Mouse (Mus musculus) limb, embryonic 14.5 days (tissue): ENCODE measurements at regions not wholly inside any gene's neighbourhood (a gene's known extent, or its start where the extent isn't known, plus 50 kb on each side); places are given as distances from the start of the nearest gene placed in this dataset. TPM values are rescaled to one million over a fixed set of nuclear protein-coding genes. Genes with fewer than 3 reads are reported as not detected.

Experiments
- ATAC-seq: fragments of 200-750 bp; cut with Nextera tagmentation; 2 replicates; pipeline ENCODE4 v1.8.0; 2017; ENCODE audit warnings: low read depth, moderate number of reproducible peaks, moderate TSS enrichment; ENCODE audit not compliant: low FRiP score
- DNase-seq: peaks from one replicate; pipeline ENCODE4 v3.0.0-alpha.2; 2015; ENCODE audit warnings: low spot score
- H3K27ac ChIP-seq: fragments of 300-500 bp; sonication (generic); replicated peaks from 2 replicates; pipeline ENCODE4 v1.5.1; 2014; ENCODE audit warnings: low read depth, mild to moderate bottlenecking, low read length, moderate library complexity, mixed read lengths
- H3K27me3 ChIP-seq: fragments of 300-500 bp; sonication (generic); 2 replicates; pipeline ENCODE4 v1.6.1; 2014; ENCODE audit warnings: low read length, mixed read lengths; ENCODE audit not compliant: control insufficient read depth, insufficient read depth
- H3K36me3 ChIP-seq: fragments of 300-500 bp; sonication (generic); 2 replicates; pipeline ENCODE4 v1.6.1; 2014; ENCODE audit warnings: mild to moderate bottlenecking, low read length, moderate library complexity, mixed read lengths; ENCODE audit not compliant: control insufficient read depth, insufficient read depth
- H3K4me1 ChIP-seq: fragments of 300-500 bp; sonication (generic); 2 replicates; pipeline ENCODE4 v1.6.1; 2014; ENCODE audit warnings: antibody characterized with exemption, low read length, mixed read lengths; ENCODE audit not compliant: control insufficient read depth, insufficient read depth
- H3K4me2 ChIP-seq: fragments of 300-500 bp; sonication (generic); replicated peaks from 2 replicates; pipeline ENCODE4 v1.6.1; 2014; ENCODE audit warnings: low read depth, mild to moderate bottlenecking, low read length, moderate library complexity; ENCODE audit not compliant: severe bottlenecking
- H3K4me3 ChIP-seq: fragments of 300-500 bp; sonication (generic); replicated peaks from 2 replicates; pipeline ENCODE4 v1.5.1; 2014; ENCODE audit warnings: low read length
- H3K9ac ChIP-seq: fragments of 300-500 bp; sonication (generic); 2 replicates; pipeline ENCODE4 v1.6.1; 2014; ENCODE audit warnings: mild to moderate bottlenecking, low read depth, low read length, moderate library complexity; ENCODE audit not compliant: severe bottlenecking
- H3K9me3 ChIP-seq: fragments of 300-500 bp; sonication (generic); 2 replicates; pipeline ENCODE4 v1.6.1; 2016; ENCODE audit warnings: low read length; ENCODE audit not compliant: control insufficient read depth
- POLR2A ChIP-seq: fragments of 200-500 bp; IDR thresholded peaks from 2 replicates; pipeline ENCODE4 v1.8.0; 2012; ENCODE audit warnings: inconsistent platforms, mild to moderate bottlenecking, moderate library complexity, borderline replicate concordance; ENCODE audit not compliant: insufficient read depth, insufficient read length; ENCODE audit errors: extremely low read depth
- WGBS: fragments of 180-500 bp; shearing (Covaris S2); extraction: QIAGEN DNeasy Blood & Tissue Kit; methylation state at CpG from one replicate; pipeline ENCODE4 v1.1.7; 2014; 5-methylcytosine and 5-hydroxymethylcytosine counted together
- microRNA-seq: library from miRNA; unstranded; fragments of <30 nt; microRNA quantifications from one replicate; pipeline ENCODE4, GENCODE M21; 2016

DNA sequence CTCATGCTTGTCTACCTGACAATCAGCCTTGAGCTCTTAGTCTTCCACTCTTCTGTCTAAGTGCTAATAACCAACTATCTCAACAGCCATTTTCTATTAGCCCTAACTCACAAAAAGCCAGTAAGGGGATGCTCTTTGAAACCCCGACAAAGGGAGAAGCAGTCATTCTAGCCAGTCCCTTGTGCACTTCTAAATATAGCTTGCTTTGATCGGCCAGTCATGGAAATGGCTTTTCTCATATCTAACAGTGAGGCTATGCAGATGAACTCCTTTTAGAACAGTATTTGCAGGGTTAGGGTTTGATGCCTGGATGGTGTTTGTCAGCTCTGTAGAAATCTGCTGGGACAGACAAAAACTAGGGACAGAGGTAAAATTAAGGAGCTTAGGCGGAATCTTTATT lies 54.5 kb upstream of the Arg1 start:
- no peak for TF ChIP-seq POLR2A
- ATAC-seq, result no peak
- no peak overlapping the region for H3K4me3 ChIP-seq
- H3K4me2 ChIP-seq, result no peak overlapping the region
- H3K4me1 ChIP-seq, result no peaks in the 10 kb centered on the region
- H3K9me3 ChIP-seq, result no peaks in the 10 kb centered on the region
- H3K36me3 ChIP-seq, result no peaks in the 10 kb centered on the region
- WGBS, result 87% methylated on average over 3 of the region's 3 CpGs
- H3K9ac ChIP-seq, result no peak overlapping the region
- H3K27me3 ChIP-seq, result no peaks in the 10 kb centered on the region
- DNase-seq, result no peak
- no peak overlapping the region for H3K27ac ChIP-seq

Small RNAs in the stretch of these regions (microRNA-seq; reads per million reads assigned to microRNA genes)
- gene Gm22566, result not detected
